Comparison of ENCODE assay signal across 24 mouse cellular contexts in genomic region chr8:122171823-122172222, GRCm38 (mm10).
"Had no signal": no experiment of that assay in that cellular context is flagged by ENCODE, and none has a peak within 500 bp of the region (broad histone marks: within the 10 kb centered on the region; RNA-seq: fewer than 3 reads in every experiment).

No protein-coding gene starts in this region.

- H3K36me3 ChIP-seq: limb, embryonic 10.5 days; limb, embryonic 13.5 days; liver, embryonic 12.5 days; liver, embryonic 15.5 days; lung, embryonic 15.5 days; midbrain, embryonic 10.5 days; midbrain, embryonic 13.5 days had no signal

- H3K27ac ChIP-seq: kidney, postnatal 0 days; layer of hippocampus, adult 2 months; limb, embryonic 10.5 days; limb, embryonic 13.5 days; liver, embryonic 12.5 days; liver, embryonic 15.5 days; lung, embryonic 15.5 days; midbrain, embryonic 10.5 days; midbrain, embryonic 13.5 days; stomach, postnatal 0 days had no signal

- ATAC-seq: liver, embryonic 12.5 days; midbrain, embryonic 13.5 days; midbrain, embryonic 16.5 days had no signal

- H3K27me3 ChIP-seq: liver, embryonic 15.5 days; midbrain, embryonic 13.5 days had no signal

- H3K4me3 ChIP-seq: layer of hippocampus, adult 2 months; limb, embryonic 10.5 days; limb, embryonic 13.5 days; liver, embryonic 12.5 days; liver, embryonic 15.5 days; lung, embryonic 15.5 days; megakaryocyte, embryonic 14.5 days; midbrain, embryonic 10.5 days; midbrain, embryonic 13.5 days had no signal

- H3K9ac ChIP-seq: limb, embryonic 13.5 days; liver, embryonic 12.5 days; liver, embryonic 15.5 days; lung, embryonic 15.5 days; midbrain, embryonic 13.5 days had no signal

- DNase-seq: kidney, postnatal 25 days; layer of hippocampus, adult 9-11 months; liver; lung, adult 18-20 months; lung, postnatal 10 days; lung, postnatal 36 days; right cerebral cortex, adult 18-20 months; right cerebral cortex, postnatal 14 days; right cerebral cortex, postnatal 4 days; thymus, adult 2 months; thymus, postnatal 14 days; thymus, postnatal 4 days had no signal

- H3K4me2 ChIP-seq: limb, embryonic 13.5 days; liver, embryonic 12.5 days; liver, embryonic 15.5 days; lung, embryonic 15.5 days; midbrain, embryonic 13.5 days had no signal

- H3K4me1 ChIP-seq: limb, embryonic 13.5 days; liver, embryonic 12.5 days; liver, embryonic 15.5 days; lung, embryonic 15.5 days had no signal

- H3K9me3 ChIP-seq: limb, embryonic 10.5 days; limb, embryonic 13.5 days; liver, embryonic 12.5 days; liver, embryonic 15.5 days; lung, embryonic 15.5 days; megakaryocyte, embryonic 14.5 days; midbrain, embryonic 10.5 days; midbrain, embryonic 13.5 days had no signal
